Mouse (Mus musculus) CD4-positive helper T cell, adult 2 months (primary cell): ENCODE measurements around the gene Rap2a.

Experiments used
- DNase-seq: peaks from one replicate; pipeline ENCODE4 v3.0.0-alpha.2; 2012; ENCODE audit warnings: low read depth, missing footprints, low spot score

Gene Rap2a

DNA sequence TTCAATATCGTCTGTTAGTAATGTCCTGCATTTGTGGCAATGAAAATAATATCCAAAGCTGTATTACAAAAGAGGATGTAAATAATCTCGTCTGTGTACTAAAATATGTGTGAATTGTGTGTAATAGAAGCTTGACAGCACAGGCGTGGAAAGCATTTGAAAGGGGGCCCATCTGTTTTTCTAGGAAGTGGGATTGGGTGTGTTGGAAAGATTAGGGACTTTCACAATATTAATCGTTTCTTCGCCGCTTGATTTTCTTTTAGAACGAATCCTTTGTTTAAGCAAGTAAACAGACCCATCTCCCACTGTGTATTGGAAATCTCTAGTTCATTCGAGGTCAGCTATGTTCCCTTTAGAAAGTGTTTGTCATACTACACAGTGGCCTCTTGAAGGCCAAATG is 64.2 kb downstream of the Rap2a start:
- no peak for DNase-seq

DNA sequence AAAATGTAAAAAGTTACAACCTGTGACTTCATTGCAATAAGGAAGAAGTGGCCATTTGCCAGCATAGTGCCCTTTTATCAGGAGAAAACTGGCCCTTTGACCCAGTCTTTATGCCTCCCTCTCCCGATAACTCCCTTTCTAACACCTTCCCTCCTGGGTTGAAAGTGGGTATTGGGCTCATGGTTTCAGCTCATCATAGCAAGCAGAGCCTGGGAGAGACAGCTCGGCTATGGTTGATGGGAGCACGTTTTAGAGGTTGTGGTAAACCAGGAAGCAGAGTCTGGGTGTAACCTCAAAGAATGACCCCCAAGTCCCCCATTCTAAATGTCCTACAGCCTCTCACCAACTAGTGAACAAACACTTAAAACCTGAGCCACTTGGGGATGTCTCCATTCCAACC is 64.7 kb downstream of the Rap2a start:
- no peak for DNase-seq

DNA sequence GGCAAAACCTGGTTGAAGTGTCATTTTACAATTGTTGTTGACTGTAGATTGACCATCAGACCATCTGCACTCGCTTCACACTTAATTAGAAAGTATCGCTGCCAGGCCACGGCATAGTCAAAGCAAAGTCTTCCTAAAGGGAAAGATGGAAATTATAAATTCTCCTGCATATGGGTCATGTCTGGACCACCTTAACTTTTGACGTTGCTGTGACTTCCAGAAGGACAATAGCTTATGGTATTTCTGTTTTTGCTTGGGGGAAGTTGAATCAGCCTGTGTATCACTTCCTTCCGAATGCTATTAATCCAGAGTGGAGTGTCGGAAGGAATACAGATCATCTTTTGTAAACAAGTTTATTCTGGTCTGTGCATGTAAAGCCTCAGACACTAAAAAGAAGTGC is 65.6 kb downstream of the Rap2a start:
- DNase-seq = no peak

- DNase-seq = no peak
Observed at GRCm38 (mm10) chr14:120544495-120544894, 66.3 kb downstream of the Rap2a start.

DNA sequence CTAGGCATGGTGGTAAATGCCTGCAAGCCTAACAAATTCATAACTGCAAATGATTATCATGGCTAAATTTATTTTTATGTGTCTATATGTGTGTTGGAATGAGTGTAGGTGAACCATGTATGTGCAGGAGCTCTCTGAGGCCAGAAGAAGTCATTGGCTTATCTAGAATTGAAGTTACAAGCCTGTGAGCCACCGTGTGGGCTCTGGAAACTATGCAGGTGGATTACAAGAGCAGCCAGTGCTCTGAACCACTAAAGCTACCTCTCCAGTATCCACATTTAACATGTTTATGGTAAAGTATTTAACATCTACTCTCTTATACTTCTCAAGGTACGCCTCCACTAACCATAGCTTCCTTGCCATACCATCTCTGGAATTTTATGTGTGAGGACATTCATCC is 66.7 kb downstream of the Rap2a start:
- DNase-seq = no peak
